Mouse (Mus musculus) adrenal gland, adult 8-10 months (tissue): ENCODE measurements around the gene Adcy5. TPM values are rescaled to one million over a fixed set of nuclear protein-coding genes. Genes with fewer than 3 reads are reported as not detected.
A peak's percentile ranks its signal among the peaks of the same experiment; 100 is the strongest.

Experiments
- DNase-seq: peaks from one replicate; pipeline ENCODE4 v3.0.0; 2022
- total RNA-seq, 4 experiments: library from RNA; stranded (reverse); gene quantifications; 2 replicates each; pipeline ENCODE4 v1.2.4; 2022

The Adcy5 gene
- total RNA-seq, result 10 to 100 TPM; 11.8 to 19.1 (median 13.6) TPM

DNA sequence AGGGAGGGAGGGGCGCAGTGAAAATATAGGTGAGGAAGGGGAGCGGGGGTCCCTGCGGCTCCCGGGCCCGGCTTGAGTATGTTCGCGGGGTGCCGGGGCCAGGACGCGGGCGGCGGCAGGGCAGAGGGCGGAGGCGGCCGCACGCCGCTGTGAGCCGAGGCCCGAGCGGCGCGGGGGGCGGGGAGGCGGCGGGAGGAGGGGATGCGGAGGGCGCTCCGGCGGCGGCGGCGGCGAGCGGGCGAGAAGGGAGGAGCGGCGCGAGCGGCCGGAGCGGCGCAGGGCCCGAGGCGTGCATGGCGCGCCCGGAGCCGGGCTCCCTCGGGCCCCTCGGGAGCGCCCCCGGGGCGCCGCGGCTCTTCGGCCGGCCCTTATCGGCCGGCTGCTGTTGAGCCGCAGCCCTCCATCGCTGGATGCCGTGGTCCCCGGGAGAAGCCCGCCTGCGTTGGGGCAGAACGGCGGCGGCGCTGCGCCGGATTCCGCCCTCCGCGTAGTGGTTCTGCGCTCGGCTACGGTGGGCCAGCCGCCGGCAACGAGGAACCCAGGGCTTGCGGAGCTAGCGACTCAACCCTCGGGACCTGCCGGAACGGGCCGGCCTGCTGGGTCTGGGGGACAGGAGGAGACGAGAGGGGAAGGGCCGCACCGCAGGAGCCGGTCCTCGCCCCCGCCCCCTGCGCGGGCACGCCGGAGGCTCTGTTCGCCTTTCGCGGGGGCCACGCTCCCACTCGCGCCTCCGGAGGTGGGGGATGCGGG, at the start of gene Adcy5:
Gene Adcy5 (plus strand): TSS at position 237 of the 750 bp plus-strand sequence.
- DNase-seq, result no peak

- no peak for DNase-seq
Measured at GRCm38 (mm10) chr16:35107985-35108384, 46.7 kb upstream of the Adcy5 start.

DNA sequence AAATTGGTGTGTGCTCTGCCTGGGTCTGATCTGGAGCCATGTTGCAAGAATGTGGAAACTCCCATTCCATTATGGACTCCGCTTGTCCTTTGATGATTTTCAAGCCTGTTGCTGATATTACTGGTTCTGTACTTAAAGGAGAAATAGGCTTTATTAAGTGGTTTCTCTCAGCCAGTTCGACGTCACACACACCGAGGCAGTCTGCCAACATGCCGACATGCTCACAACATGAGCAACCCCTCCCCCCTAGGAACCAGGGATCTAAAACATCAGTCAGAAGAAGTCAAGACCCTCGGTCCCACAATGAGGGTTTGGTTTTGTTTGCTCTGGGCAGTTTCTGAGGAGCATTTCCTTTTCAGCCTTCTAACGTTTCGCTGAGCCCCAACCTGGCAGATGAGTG, 45.5 kb upstream of the Adcy5 start:
- DNase-seq, result no peak

DNA sequence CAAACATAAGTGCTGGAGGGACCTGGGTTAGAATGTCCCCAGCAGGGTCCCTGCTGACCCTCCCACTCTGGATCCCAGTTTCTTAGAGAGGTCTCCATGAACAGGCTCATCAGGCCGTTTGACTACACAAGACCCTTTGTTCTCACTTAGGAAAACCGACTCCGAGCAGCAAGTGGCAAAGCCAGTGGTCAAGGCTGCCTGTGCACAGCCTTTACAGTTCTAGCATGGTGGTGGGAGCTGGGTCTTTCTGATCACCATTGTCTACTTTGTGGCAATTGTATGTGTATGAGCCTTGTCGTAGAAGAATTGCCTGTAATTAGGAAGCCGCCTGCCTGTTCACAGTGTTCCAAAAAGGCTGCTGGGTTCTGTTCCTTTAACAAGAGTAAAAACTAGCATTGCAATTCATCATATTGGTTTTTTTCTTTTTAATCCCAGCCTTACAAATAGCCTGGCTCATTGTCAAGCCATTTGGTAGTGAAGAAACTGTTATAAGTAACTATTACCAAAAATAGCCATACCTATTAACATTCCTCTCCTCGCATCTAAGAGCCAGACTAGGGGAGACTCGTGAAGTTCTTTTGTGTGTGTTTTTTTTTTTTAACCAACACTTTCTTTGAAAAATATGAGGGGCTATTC, 44.9 kb upstream of the Adcy5 start:
- no peak for DNase-seq

GRCm38 (mm10) chr16:35110410-35111142, 44.1 kb upstream of the Adcy5 start:
- DNase-seq, result peak; percentile 55

GRCm38 (mm10) chr16:35111143-35111620, 43.5 kb upstream of the Adcy5 start:
- DNase-seq, result no peak

GRCm38 (mm10) chr16:35113496-35113895, 41.2 kb upstream of the Adcy5 start:
- no peak for DNase-seq

- DNase-seq, result no peak
Measured at GRCm38 (mm10) chr16:35116328-35116956, 38.2 kb upstream of the Adcy5 start.

- DNase-seq, result no peak
Measured at GRCm38 (mm10) chr16:35117436-35117835, 37.2 kb upstream of the Adcy5 start.

DNA sequence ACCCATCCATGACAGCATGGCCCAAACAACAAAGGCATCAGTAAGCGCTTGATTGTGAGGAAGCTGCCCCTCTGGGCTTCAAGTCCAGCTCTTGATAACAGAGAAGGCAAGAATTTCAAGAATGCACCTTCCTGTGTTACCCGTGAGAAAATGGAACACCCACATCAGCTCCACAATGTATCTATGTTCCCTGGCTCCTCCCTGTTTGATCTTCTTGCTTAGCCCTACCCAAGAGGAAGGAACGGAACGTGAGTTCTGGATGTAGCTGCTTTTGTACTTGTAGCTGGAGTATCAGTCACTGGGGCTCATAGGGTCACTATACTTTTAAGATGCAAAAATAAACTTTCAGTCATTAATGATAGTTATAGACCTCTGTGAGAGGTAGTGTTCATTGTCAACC, 34.1 kb upstream of the Adcy5 start:
- DNase-seq, result no peak

DNA sequence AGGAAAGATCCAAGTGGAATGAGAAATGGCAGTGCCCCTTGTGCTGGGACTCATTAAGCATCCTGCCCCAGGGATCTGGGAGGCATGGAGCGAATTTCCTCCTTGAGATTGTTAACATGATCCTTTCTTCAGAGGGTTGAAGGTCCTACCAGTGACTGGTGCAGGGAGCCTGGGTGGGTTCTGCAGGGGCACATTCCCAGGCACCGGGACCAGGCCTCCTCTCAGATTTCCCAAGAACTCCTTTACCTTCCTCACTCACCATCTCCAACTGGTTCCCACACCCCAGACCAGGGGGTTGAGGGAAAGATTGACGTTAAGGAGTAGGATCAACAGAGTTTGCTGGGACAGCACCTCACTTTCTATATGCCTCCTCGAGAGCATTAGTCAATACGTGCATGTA, 27.4 kb upstream of the Adcy5 start:
- no peak for DNase-seq

- no peak for DNase-seq
Measured at GRCm38 (mm10) chr16:35130172-35130571, 24.5 kb upstream of the Adcy5 start.

DNA sequence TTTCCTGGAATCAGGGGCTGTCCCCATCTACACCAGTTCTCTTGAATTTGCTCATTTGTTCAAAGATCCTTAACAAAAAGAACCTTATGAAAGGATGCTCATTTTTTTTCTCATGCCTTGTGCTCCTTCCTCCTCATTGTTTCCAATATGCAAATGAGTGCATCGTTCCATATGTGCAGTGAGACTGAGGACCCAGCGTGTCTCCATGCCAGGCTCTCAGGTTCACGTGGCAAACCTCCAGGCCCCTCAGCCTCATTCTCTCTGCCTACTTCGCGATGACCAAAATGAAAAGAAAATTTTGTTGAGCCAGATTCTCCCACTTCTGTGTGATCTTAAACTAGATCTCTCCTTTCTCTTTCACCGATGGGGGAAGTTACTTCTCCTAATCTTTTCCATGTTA, 15.3 kb upstream of the Adcy5 start:
- no peak for DNase-seq

- no peak for DNase-seq
Measured at GRCm38 (mm10) chr16:35139873-35140619, 14.6 kb upstream of the Adcy5 start.

GRCm38 (mm10) chr16:35140620-35140975, 14.1 kb upstream of the Adcy5 start:
- DNase-seq, result no peak

DNA sequence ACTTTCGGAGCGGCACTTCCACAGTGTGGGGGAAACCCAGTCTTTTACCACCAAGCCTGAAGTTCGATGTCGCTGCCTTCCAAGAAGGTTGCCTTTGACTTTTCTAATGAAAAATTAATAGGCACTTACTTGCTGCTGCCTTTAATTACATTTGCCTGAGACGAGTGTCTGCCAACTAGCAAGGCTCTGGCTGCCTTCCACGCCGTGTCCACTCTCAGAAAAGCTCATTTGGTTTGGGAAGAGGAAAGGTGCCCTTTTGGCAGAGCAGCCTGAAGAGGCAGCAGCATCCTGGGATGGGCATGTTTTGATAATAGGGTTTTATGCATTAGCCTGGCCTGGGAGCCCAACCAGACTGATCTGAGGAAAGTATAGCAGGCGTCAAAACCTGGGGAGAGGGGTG, 12.8 kb upstream of the Adcy5 start:
- no peak for DNase-seq

GRCm38 (mm10) chr16:35146153-35146552, 8.5 kb upstream of the Adcy5 start:
- DNase-seq, result no peak

DNA sequence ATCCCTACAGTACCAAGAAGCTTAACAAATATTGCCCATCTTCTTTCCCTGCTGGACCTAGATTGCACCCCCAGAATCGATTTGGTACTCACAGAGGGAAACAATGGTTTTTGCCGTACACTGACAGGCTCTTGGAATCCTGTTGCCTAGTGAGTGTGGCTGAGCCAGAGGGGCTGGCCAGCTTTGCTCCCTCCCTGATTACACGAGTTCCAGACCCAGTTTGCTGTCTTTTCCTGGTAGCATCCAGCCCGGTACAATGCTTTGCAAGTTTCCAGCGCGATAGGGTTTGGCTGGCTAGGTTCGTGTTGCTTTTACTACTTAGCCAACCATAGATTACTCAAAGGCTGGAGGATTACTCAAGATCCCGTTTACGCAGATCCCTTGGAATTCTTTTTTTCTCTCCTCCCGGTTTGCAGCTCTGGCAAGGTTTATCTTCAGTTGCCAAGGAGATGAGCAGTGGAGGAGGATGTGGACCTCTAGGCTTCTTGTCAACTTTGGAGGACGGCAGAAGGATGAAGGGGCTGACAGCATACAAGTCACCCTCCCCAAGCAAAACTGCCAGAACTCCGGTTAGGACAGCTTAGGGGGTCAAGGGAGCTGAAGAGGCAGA, 1.4 kb upstream of the Adcy5 start:
- DNase-seq, result no peak

DNA sequence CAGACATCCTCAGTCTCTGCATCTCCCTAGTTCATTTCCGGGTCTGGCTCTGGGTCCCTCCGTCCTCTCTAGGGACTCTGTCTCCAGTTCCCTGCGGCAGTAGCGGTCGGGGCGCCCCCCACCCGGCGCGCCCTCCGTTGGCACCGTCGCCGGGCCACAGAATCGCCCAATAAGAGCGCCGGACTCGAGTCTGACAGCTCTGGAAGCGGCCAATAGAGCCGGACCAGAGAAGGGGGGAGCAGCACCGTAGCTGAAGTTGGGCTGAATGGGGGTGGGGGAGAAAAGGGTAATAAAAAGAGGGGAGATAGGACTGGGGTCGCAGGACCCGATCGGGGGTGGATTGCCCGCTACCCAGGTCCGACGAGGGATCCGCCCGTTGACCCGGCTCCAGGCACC, 434 bp upstream of the Adcy5 start:
- DNase-seq, result no peak

DNA sequence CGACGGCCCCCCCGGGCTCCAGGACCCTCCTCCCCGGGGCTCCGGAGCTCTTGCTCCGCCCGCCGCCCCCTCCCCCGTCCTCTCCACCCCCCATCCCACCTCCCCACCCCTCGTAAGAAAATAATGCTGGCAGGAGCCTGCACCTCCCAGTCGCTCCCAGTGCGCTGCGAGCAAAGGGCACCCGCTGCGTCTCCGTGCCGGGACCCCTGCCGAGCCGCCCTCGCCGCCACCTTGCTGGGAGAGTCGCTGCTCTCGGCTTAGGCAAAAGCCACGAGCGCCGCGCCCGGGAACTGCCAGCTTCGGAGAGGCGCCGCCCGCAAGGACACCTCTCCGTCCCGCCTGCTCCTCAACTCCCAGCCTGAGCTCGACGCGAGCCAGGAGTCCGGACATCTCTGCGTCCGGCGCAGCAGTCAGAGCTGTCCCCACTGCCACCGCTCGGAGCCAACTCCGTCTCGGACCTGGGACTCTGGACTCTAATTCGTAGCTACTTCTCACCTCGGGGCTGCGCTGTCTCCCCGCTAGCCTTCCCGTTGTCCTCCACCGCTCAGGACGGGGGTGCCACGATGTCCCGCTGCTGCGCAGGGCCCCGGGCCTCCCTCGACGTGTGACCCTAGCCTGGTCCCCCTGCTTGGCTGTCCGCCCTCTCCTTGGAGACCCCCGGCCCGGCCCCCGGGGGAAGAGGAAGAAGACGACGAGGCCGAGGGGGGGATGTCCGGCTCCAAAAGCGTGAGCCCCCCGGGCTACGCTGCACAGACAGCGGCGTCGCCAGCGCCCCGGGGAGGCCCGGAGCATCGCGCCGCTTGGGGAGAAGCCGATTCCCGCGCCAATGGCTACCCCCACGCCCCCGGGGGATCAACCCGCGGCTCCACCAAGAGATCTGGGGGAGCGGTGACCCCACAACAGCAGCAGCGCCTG, 971 bp downstream of the Adcy5 start:
- no peak for DNase-seq

DNA sequence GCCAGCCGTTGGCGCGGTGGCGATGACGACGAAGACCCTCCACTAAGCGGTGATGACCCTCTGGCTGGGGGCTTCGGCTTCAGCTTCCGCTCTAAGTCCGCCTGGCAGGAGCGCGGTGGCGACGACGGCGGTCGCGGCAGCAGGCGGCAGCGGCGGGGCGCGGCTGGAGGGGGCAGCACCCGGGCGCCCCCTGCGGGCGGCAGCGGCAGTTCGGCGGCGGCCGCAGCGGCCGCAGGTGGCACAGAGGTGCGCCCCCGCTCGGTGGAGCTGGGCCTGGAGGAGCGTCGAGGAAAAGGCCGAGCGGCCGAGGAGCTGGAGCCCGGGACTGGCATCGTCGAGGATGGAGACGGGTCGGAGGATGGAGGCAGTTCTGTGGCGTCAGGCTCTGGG, 1.6 kb downstream of the Adcy5 start:
- DNase-seq, result no peak
